Mouse (Mus musculus) sigmoid colon, adult 10 weeks (tissue): ENCODE results near the gene Col4a3bp. TPM values are rescaled to one million over a fixed set of nuclear protein-coding genes. Genes with fewer than 3 reads are reported as not detected.

Experiments
- polyA plus RNA-seq: library from polyadenylated mRNA; stranded (reverse); fragments of 350-450 nt; fragmentation: Illumina TruSeq; extraction: RNeasy Lipid Tissue Mini Kit (QIAGEN cat#74804); gene quantifications from one replicate; pipeline ENCODE4 v1.2.3, GENCODE M21; 2014; ENCODE audit warnings: low read depth, low replicate concordance

The Col4a3bp gene
- polyA plus RNA-seq: 180 TPM

GRCm38 (mm10) chr13:96542081-96542889 is at the start of gene Col4a3bp, which contains the start of gene Polk:
Col4a3bp (plus strand) TSS chr13:96542618.
Polk (minus strand) TSS chr13:96542579.

GRCm38 (mm10) chr13:96670406-96671077 is 128.1 kb downstream of the Col4a3bp start, which contains the start of gene Hmgcr:
Hmgcr (minus strand) TSS chr13:96670936.

Other genes starting within 250 kb of the Col4a3bp start
- 10.5 TPM for gene Poc5, start 154.3 kb upstream of the Col4a3bp start, polyA plus RNA-seq
- gene Ankdd1b, start 71.4 kb upstream of the Col4a3bp start, polyA plus RNA-seq: 4.0 TPM
- gene Gm17622, start 51.9 kb upstream of the Col4a3bp start, polyA plus RNA-seq: not detected
- gene Polk, start within 50 bp of the Col4a3bp start, polyA plus RNA-seq: 32.2 TPM
- gene Hmgcr, start 128.3 kb downstream of the Col4a3bp start, polyA plus RNA-seq: 66.8 TPM
- not detected for gene Ankrd31, start 205.7 kb downstream of the Col4a3bp start, polyA plus RNA-seq